Mouse (Mus musculus) midbrain, embryonic 11.5 days (tissue): ENCODE data around the gene Scfd2. TPM values are rescaled to one million over a fixed set of nuclear protein-coding genes. Genes with fewer than 3 reads are reported as not detected.

Experiments
- ATAC-seq: fragments of 200-750 bp; cut with Nextera tagmentation; 2 replicates; pipeline ENCODE4 v1.8.0; 2017; ENCODE audit warnings: moderate TSS enrichment, moderate library complexity; ENCODE audit not compliant: low FRiP score
- DNase-seq: peaks from one replicate; pipeline ENCODE4 v3.0.0; 2015; ENCODE audit warnings: low spot score; ENCODE audit errors: missing footprints
- H3K27ac ChIP-seq: fragments of 300-500 bp; sonication (generic); 2 replicates; pipeline ENCODE4 v1.5.1; 2014; ENCODE audit warnings: low read depth, low read length
- H3K27me3 ChIP-seq: fragments of 300-500 bp; sonication (generic); 2 replicates; pipeline ENCODE4 v1.6.1; 2014; ENCODE audit warnings: mild to moderate bottlenecking, low read length, moderate library complexity, mixed read lengths; ENCODE audit not compliant: control insufficient read depth, insufficient read depth
- H3K36me3 ChIP-seq: fragments of 300-500 bp; sonication (generic); 2 replicates; pipeline ENCODE4 v1.6.1; 2014; ENCODE audit warnings: mild to moderate bottlenecking, low read length, moderate library complexity, mixed read lengths; ENCODE audit not compliant: control insufficient read depth, insufficient read depth
- H3K4me1 ChIP-seq: fragments of 300-500 bp; sonication (generic); 2 replicates; pipeline ENCODE4 v1.6.1; 2014; ENCODE audit warnings: low read length; ENCODE audit not compliant: control insufficient read depth, insufficient read depth
- H3K4me2 ChIP-seq: fragments of 300-500 bp; sonication (generic); 2 replicates; pipeline ENCODE4 v1.6.1; 2014; ENCODE audit warnings: mild to moderate bottlenecking, moderate library complexity
- H3K4me3 ChIP-seq: fragments of 300-500 bp; sonication (generic); 2 replicates; pipeline ENCODE4 v1.5.1; 2014; ENCODE audit warnings: low read depth, low read length
- H3K9ac ChIP-seq: fragments of 300-500 bp; sonication (generic); 2 replicates; pipeline ENCODE4 v1.6.1; 2014; ENCODE audit warnings: low read length
- H3K9me3 ChIP-seq: fragments of 300-500 bp; sonication (generic); 2 replicates; pipeline ENCODE4 v1.6.1; 2016; ENCODE audit warnings: low read length; ENCODE audit not compliant: control insufficient read depth
- WGBS: fragments of 180-500 bp; shearing (Covaris S2); extraction: QIAGEN DNeasy Blood & Tissue Kit; methylation state at CpG from one replicate; pipeline ENCODE4 v1.1.7; 2014; 5-methylcytosine and 5-hydroxymethylcytosine counted together
- polyA plus RNA-seq: library from polyadenylated mRNA; unstranded; fragments of >200 nt; fragmentation: Nextera tagmentation; extraction: Ambion mirVana; gene quantifications from 2 replicates; pipeline ENCODE4 v1.2.1, GENCODE M21; 2014

Scfd2 gene
- polyA plus RNA-seq, 1 experiment from 2014 or later, result 15.5 TPM

DNA sequence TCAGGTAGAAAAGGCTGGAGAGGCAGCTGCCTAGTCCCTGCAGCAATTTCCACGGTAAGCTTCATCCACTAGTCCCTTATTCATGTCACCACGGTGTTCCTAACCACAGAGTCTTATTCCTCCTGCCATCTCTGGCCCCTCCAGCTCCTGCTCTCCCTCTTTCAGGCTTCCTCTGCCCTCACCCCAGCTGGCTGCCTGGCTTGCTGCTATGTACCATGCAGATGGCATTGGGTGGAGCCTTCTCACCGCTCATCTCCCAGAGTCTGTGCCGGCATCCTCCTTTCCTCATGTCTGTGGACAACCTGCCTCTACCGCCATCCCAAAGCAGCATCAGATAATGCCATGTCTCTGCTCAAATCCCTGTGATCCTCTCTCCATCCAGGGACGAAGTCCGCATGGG, 218.0 kb downstream of the Scfd2 start:
- H3K4me1 ChIP-seq, result peaks cover 4% of the 10 kb centered on the region
- H3K27ac ChIP-seq, result no peak overlapping the region
- 84% methylated on average over 7 of the region's 7 CpGs for WGBS
- no peak overlapping the region for H3K4me3 ChIP-seq
- H3K27me3 ChIP-seq, result peaks cover 2% of the 10 kb centered on the region; the same call in 1 of the 2 replicates
- no peaks in the 10 kb centered on the region for H3K9me3 ChIP-seq
- no peak for DNase-seq
- no peak overlapping the region for H3K9ac ChIP-seq
- H3K4me2 ChIP-seq, result no peak overlapping the region
- no peak for ATAC-seq
- no peaks in the 10 kb centered on the region for H3K36me3 ChIP-seq

- H3K9ac ChIP-seq, result no peak overlapping the region
- H3K4me2 ChIP-seq, result no peak overlapping the region
- no peaks in the 10 kb centered on the region for H3K9me3 ChIP-seq
- H3K4me1 ChIP-seq, result peaks cover 4% of the 10 kb centered on the region
- H3K4me3 ChIP-seq, result no peak overlapping the region
- H3K27ac ChIP-seq, result no peak overlapping the region
- DNase-seq (peak; percentile 89), ATAC-seq (peak; percentile 58)
- peaks cover 2% of the 10 kb centered on the region; the same call in 1 of the 2 replicates for H3K27me3 ChIP-seq
- 14% methylated on average over 6 of the region's 6 CpGs for WGBS
- H3K36me3 ChIP-seq, result no peaks in the 10 kb centered on the region
Observed at GRCm38 (mm10) chr5:74311865-74312264, 219.7 kb downstream of the Scfd2 start.

DNA sequence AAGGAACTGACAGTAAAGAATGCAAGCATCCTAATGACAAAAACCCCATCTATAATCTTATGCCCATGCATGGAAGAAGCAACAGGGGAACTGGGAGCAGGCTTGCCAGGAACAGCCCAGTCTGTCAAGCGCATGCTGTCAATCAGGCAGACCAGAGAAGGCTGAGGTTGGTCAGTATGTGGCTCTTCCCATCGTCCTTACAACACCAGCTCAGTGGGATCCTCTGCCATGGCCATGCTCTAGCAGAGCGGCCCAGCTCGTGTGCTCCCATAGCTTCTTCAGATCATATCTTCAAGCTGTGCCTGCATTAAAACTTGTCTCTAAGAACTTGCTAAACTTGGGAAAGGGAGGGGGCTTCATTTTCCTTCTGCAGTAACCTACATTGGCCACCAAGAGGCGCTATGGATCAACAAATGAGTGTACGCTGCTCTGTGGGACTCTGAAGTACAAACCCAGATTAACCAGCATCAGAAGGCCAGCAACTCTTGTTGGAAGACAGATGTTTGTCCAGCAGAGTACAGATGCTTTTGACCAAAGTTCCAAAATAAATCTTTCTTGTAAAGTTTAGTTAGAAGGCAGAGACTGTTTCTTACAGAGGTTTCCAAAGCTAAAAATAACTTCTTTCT, 220.2 kb downstream of the Scfd2 start:
- H3K9ac ChIP-seq, result no peak overlapping the region
- WGBS, result 28% methylated on average over 6 of the region's 6 CpGs
- no peaks in the 10 kb centered on the region for H3K9me3 ChIP-seq
- no peak overlapping the region for H3K27ac ChIP-seq
- no peak overlapping the region for H3K4me3 ChIP-seq
- peaks cover 4% of the 10 kb centered on the region for H3K4me1 ChIP-seq
- peak; percentile 58; the same call in 1 of the 2 replicates for ATAC-seq
- H3K4me2 ChIP-seq, result no peak overlapping the region
- peaks cover 2% of the 10 kb centered on the region; the same call in 1 of the 2 replicates for H3K27me3 ChIP-seq
- H3K36me3 ChIP-seq, result no peaks in the 10 kb centered on the region
- DNase-seq, result peak; percentile 95

GRCm38 (mm10) chr5:74310101-74310500, 221.5 kb downstream of the Scfd2 start:
- H3K36me3 ChIP-seq, result no peaks in the 10 kb centered on the region
- H3K9ac ChIP-seq, result no peak overlapping the region
- 80% methylated on average over 5 of the region's 5 CpGs for WGBS
- H3K27ac ChIP-seq, result no peak overlapping the region
- no peak overlapping the region for H3K4me3 ChIP-seq
- H3K4me1 ChIP-seq, result peaks cover 4% of the 10 kb centered on the region
- no peak for DNase-seq
- peaks cover 2% of the 10 kb centered on the region; the same call in 1 of the 2 replicates for H3K27me3 ChIP-seq
- no peak overlapping the region for H3K4me2 ChIP-seq
- no peak for ATAC-seq
- H3K9me3 ChIP-seq, result no peaks in the 10 kb centered on the region

- no peaks in the 10 kb centered on the region for H3K9me3 ChIP-seq
- 80% methylated on average over 5 of the region's 5 CpGs for WGBS
- H3K36me3 ChIP-seq, result no peaks in the 10 kb centered on the region
- H3K4me2 ChIP-seq, result no peak overlapping the region
- no peak overlapping the region for H3K9ac ChIP-seq
- peaks cover 4% of the 10 kb centered on the region for H3K4me1 ChIP-seq
- H3K4me3 ChIP-seq, result no peak overlapping the region
- no peak for DNase-seq
- no peak for ATAC-seq
- H3K27ac ChIP-seq, result no peak overlapping the region
- no peaks in the 10 kb centered on the region for H3K27me3 ChIP-seq
Observed at GRCm38 (mm10) chr5:74307242-74307641, 224.3 kb downstream of the Scfd2 start.

- H3K4me1 ChIP-seq, result no peaks in the 10 kb centered on the region
Observed at GRCm38 (mm10) chr5:74305533-74306189, 225.9 kb downstream of the Scfd2 start.

DNA sequence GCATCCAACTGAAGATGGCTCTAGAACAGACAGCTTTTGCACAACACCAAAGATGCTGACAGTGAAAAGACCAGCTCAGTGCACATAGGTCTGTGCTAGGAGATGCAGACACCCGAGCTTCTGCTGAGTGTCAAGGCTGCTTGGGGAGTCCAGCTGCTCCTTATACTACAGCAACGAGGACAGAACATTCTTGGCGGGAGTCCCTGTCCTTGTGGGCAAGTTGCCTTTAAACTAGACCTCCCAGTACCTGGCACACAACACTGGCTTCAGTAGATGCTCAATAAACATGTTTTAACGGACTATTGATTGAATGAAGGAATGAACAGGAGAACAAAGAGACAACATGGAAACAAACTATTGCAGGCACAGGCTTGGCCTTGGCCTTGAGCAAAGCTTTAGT, 226.8 kb downstream of the Scfd2 start:
- no peak for ATAC-seq
- Histone ChIP-seq H3K4me3 (no peak overlapping the region), H3K27ac (no peak overlapping the region), H3K4me1 (no peaks in the 10 kb centered on the region), H3K9ac (no peak overlapping the region), H3K4me2 (no peak overlapping the region), H3K27me3 (no peaks in the 10 kb centered on the region), H3K9me3 (no peaks in the 10 kb centered on the region), H3K36me3 (no peaks in the 10 kb centered on the region)
- 84% methylated on average over 4 of the region's 4 CpGs for WGBS
- DNase-seq, result no peak

More at GRCm38 (mm10) chr5:74305533-74306189, 225.9 kb downstream of the Scfd2 start:
- Histone ChIP-seq H3K36me3 (no peaks in the 10 kb centered on the region), H3K4me3 (no peak overlapping the region), H3K4me2 (no peak overlapping the region), H3K27ac (no peak overlapping the region), H3K27me3 (no peaks in the 10 kb centered on the region), H3K9ac (no peak overlapping the region), H3K9me3 (no peaks in the 10 kb centered on the region)
- WGBS, result 75% methylated on average over 4 of the region's 4 CpGs
- no peak for DNase-seq
- no peak for ATAC-seq

- no peak overlapping the region for H3K4me2 ChIP-seq
- 87% methylated on average over 3 of the region's 3 CpGs for WGBS
- H3K9me3 ChIP-seq, result no peaks in the 10 kb centered on the region
- H3K27ac ChIP-seq, result no peak overlapping the region
- H3K9ac ChIP-seq, result no peak overlapping the region
- no peak overlapping the region for H3K4me3 ChIP-seq
- DNase-seq (no peak), ATAC-seq (no peak)
- H3K27me3 ChIP-seq, result no peaks in the 10 kb centered on the region
- H3K36me3 ChIP-seq, result no peaks in the 10 kb centered on the region
- no peaks in the 10 kb centered on the region for H3K4me1 ChIP-seq
Observed at GRCm38 (mm10) chr5:74302331-74302730, 229.2 kb downstream of the Scfd2 start.

- H3K9ac ChIP-seq, result no peak overlapping the region
- H3K27me3 ChIP-seq, result no peaks in the 10 kb centered on the region
- H3K4me2 ChIP-seq, result no peak overlapping the region
- no peak overlapping the region for H3K4me3 ChIP-seq
- H3K4me1 ChIP-seq, result no peaks in the 10 kb centered on the region
- H3K36me3 ChIP-seq, result no peaks in the 10 kb centered on the region
- ATAC-seq (no peak), DNase-seq (no peak)
- 98% methylated on average over 2 of the region's 2 CpGs for WGBS
- H3K9me3 ChIP-seq, result no peaks in the 10 kb centered on the region
- H3K27ac ChIP-seq, result no peak overlapping the region
Observed at GRCm38 (mm10) chr5:74301443-74301842, 230.1 kb downstream of the Scfd2 start.
